Mouse (Mus musculus) lung, embryonic 16.5 days (tissue): ENCODE data around the gene Elmo1. TPM values are rescaled to one million over a fixed set of nuclear protein-coding genes. Genes with fewer than 3 reads are reported as not detected.
A peak's percentile ranks its signal among the peaks of the same experiment; 100 is the strongest.

ENCODE experiments used
- ATAC-seq: fragments of 200-750 bp; cut with Nextera tagmentation; 2 replicates; pipeline ENCODE4 v1.8.0; 2017; ENCODE audit warnings: low read depth, mild to moderate bottlenecking, moderate library complexity
- H3K27ac ChIP-seq: fragments of 300-500 bp; sonication (generic); 2 replicates; pipeline ENCODE4 v1.5.1; 2014; ENCODE audit warnings: mild to moderate bottlenecking, control low read depth, low read length
- H3K27me3 ChIP-seq: fragments of 300-500 bp; sonication (generic); 2 replicates; pipeline ENCODE4 v1.6.1; 2014; ENCODE audit warnings: low read depth, low read length, mixed read lengths; ENCODE audit not compliant: control insufficient read depth, insufficient read depth
- H3K36me3 ChIP-seq: fragments of 300-500 bp; sonication (generic); 2 replicates; pipeline ENCODE4 v1.6.1; 2014; ENCODE audit warnings: low read length; ENCODE audit not compliant: control insufficient read depth, insufficient read depth
- H3K4me1 ChIP-seq: fragments of 300-500 bp; sonication (generic); replicated peaks from 2 replicates; pipeline ENCODE4 v1.6.1; 2014; ENCODE audit warnings: low read length, mixed read lengths; ENCODE audit not compliant: control insufficient read depth, insufficient read depth
- H3K4me2 ChIP-seq: fragments of 300-500 bp; sonication (generic); 2 replicates; pipeline ENCODE4 v1.6.1; 2014; ENCODE audit warnings: low read depth, low read length, control low read depth
- H3K4me3 ChIP-seq: fragments of 300-500 bp; sonication (generic); 2 replicates; pipeline ENCODE4 v1.5.1; 2014; ENCODE audit warnings: mild to moderate bottlenecking, low read length, control low read depth
- H3K9ac ChIP-seq: fragments of 300-500 bp; sonication (generic); 2 replicates; pipeline ENCODE4 v1.6.1; 2014; ENCODE audit warnings: low read length, control low read depth
- H3K9me3 ChIP-seq: fragments of 300-500 bp; sonication (generic); 2 replicates; pipeline ENCODE4 v1.6.1; 2016; ENCODE audit warnings: low read length; ENCODE audit not compliant: control insufficient read depth
- WGBS: fragments of 180-500 bp; shearing (Covaris S2); extraction: QIAGEN DNeasy Blood & Tissue Kit; methylation state at CpG from one replicate; pipeline ENCODE4 v1.1.7; 2014; 5-methylcytosine and 5-hydroxymethylcytosine counted together
- polyA plus RNA-seq: library from polyadenylated mRNA; unstranded; fragments of >200 nt; fragmentation: Nextera tagmentation; extraction: Ambion mirVana; gene quantifications from 2 replicates; pipeline ENCODE4 v1.2.1, GENCODE M21; 2015

The Elmo1 gene
- polyA plus RNA-seq, 1 experiment from 2014 or later, result 44.3 TPM

DNA sequence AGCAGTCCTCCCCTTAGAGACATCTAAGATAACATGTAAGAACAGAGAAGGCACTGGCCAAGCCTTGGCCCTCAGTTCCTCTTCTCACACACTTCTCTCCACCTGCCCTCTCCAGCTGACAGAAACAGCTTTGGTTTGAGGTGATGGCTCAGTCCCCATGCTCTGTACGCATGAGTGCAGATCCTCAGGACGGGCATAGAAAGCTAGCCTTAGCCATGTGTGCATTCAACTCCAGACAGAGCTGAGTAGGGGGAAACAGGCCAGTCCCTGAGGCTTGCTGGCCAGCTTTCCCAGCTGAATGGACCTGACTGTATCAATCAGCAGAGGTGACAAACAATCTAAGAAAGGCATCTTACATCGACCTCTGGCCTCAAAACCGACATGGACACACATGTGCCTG is 435.4 kb downstream of the Elmo1 start:
- no peak overlapping the region for H3K4me2 ChIP-seq
- H3K4me1 ChIP-seq, result no peaks in the 10 kb centered on the region
- no peaks in the 10 kb centered on the region for H3K36me3 ChIP-seq
- no peak overlapping the region for H3K9ac ChIP-seq
- ATAC-seq, result no peak
- H3K4me3 ChIP-seq, result no peak overlapping the region
- H3K27me3 ChIP-seq, result no peaks in the 10 kb centered on the region
- H3K9me3 ChIP-seq, result no peaks in the 10 kb centered on the region
- WGBS, result 69% methylated on average over 4 of the region's 4 CpGs
- H3K27ac ChIP-seq, result no peak overlapping the region

GRCm38 (mm10) chr13:20537053-20537452 is 446.7 kb downstream of the Elmo1 start:
- no peak overlapping the region for H3K27ac ChIP-seq
- H3K9me3 ChIP-seq, result no peaks in the 10 kb centered on the region
- WGBS, result 74% methylated on average over 1 of the region's 1 CpGs
- H3K4me1 ChIP-seq, result no peaks in the 10 kb centered on the region
- H3K4me2 ChIP-seq, result no peak overlapping the region
- H3K9ac ChIP-seq, result no peak overlapping the region
- H3K27me3 ChIP-seq, result no peaks in the 10 kb centered on the region
- ATAC-seq, result no peak
- no peak overlapping the region for H3K4me3 ChIP-seq
- no peaks in the 10 kb centered on the region for H3K36me3 ChIP-seq

GRCm38 (mm10) chr13:20537487-20537886 is 447.1 kb downstream of the Elmo1 start:
- H3K4me3 ChIP-seq, result no peak overlapping the region
- WGBS, result 73% methylated on average over 2 of the region's 2 CpGs
- H3K4me2 ChIP-seq, result no peak overlapping the region
- no peak overlapping the region for H3K27ac ChIP-seq
- no peaks in the 10 kb centered on the region for H3K9me3 ChIP-seq
- H3K27me3 ChIP-seq, result no peaks in the 10 kb centered on the region
- ATAC-seq, result no peak
- no peaks in the 10 kb centered on the region for H3K36me3 ChIP-seq
- H3K4me1 ChIP-seq, result no peaks in the 10 kb centered on the region
- no peak overlapping the region for H3K9ac ChIP-seq

- Histone ChIP-seq H3K27ac (peak overlapping the region; percentile 24; the same call in 1 of the 2 replicates), H3K9ac (no peak overlapping the region), H3K9me3 (no peaks in the 10 kb centered on the region), H3K27me3 (no peaks in the 10 kb centered on the region), H3K4me2 (no peak overlapping the region), H3K4me1 (no peaks in the 10 kb centered on the region), H3K4me3 (no peak overlapping the region), H3K36me3 (no peaks in the 10 kb centered on the region)
- WGBS, result 54% methylated on average over 12 of the region's 12 CpGs
- ATAC-seq, result no peak
Observed at GRCm38 (mm10) chr13:20538216-20539070, 448.0 kb downstream of the Elmo1 start.

DNA sequence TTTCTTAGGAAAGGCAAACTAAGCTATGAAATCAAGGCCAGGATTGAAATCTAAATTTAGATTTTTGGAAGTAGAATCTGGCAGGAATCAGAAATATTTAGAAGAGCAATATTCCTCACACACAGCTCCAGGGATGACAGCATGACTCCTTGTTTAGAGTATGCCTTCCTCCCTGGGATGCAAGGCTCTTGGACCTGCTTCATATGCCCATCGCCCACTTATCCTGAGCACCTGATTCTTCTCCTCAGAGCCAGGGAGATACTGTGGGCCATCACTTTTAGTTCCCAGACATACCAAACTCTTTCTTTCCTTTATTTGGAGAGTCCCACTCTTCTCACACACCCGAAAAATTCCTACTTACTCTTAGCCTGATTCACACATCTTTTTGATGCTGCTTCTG is 449.2 kb downstream of the Elmo1 start:
- Histone ChIP-seq H3K4me2 (no peak overlapping the region), H3K9me3 (no peaks in the 10 kb centered on the region), H3K36me3 (no peaks in the 10 kb centered on the region), H3K4me1 (no peaks in the 10 kb centered on the region), H3K27me3 (no peaks in the 10 kb centered on the region), H3K27ac (no peak overlapping the region), H3K9ac (no peak overlapping the region), H3K4me3 (no peak overlapping the region)
- ATAC-seq, result no peak
- 80% methylated on average over 2 of the region's 2 CpGs for WGBS

DNA sequence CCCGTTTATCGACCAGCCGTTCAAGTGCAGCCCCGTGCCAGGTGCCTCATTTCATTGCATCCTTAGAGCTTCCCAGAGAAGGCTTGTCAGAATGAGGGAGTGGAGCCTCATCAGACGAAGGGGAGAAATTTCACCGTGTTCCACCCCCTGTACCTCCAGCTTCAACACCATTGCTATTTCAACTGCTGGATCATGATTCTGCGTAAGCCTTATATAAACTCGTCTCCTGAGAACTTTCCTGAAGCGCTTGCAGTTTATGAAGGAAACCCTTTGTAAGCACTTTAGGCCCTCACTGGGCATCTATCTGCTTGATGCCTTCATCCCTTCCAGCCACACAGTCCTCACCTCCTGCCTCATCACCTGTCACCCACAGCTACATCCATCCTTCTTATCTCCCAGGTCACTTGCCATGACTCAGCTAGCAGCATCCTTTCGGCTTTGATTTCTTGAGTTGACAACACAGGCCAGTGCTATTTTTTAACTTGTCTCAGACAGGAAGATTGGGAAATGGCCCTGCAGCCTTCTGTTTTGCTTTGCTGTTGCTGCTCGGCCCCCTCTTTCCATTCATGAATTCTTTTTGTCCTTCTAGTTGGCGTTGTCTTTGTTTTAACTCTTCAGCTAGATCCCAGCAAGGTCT is 456.3 kb downstream of the Elmo1 start:
- 63% methylated on average over 12 of the region's 12 CpGs for WGBS
- 0 out of 2 replicates have a peak, but pooled peaks cover 4% of the 10 kb centered on the region for H3K4me1 ChIP-seq
- H3K4me2 ChIP-seq, result no peak overlapping the region
- H3K9me3 ChIP-seq, result no peaks in the 10 kb centered on the region
- no peak for ATAC-seq
- no peaks in the 10 kb centered on the region for H3K36me3 ChIP-seq
- no peak overlapping the region for H3K27ac ChIP-seq
- H3K9ac ChIP-seq, result no peak overlapping the region
- no peak overlapping the region for H3K4me3 ChIP-seq
- H3K27me3 ChIP-seq, result no peaks in the 10 kb centered on the region

DNA sequence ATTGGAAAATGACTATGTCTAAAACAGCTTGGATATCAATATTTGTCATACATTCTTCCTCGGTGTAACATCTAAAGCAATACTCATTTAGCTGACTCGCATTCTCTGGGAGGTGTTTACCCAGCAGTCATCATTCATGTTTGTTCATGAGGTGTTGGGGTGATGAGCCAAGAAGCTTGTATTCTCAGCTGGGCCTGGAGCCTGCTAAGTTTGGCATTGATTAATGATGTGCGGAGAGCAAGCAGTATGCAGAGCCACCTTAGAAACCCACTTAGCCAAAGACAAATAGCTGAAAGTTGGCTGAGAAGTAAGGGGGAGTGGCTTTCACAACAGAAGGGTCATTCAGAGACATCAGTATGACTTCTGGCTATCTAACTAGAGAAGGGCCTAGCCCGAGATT is 459.6 kb downstream of the Elmo1 start:
- peak; percentile 83 for ATAC-seq
- no peaks in the 10 kb centered on the region for H3K9me3 ChIP-seq
- H3K27me3 ChIP-seq, result no peaks in the 10 kb centered on the region
- H3K4me3 ChIP-seq, result no peak overlapping the region
- H3K36me3 ChIP-seq, result no peaks in the 10 kb centered on the region
- H3K27ac ChIP-seq, result no peak overlapping the region
- H3K4me2 ChIP-seq, result no peak overlapping the region
- no peak overlapping the region for H3K9ac ChIP-seq
- H3K4me1 ChIP-seq, result 0 out of 2 replicates have a peak, but pooled peaks cover 4% of the 10 kb centered on the region
- WGBS, result 18% methylated on average over 4 of the region's 4 CpGs

DNA sequence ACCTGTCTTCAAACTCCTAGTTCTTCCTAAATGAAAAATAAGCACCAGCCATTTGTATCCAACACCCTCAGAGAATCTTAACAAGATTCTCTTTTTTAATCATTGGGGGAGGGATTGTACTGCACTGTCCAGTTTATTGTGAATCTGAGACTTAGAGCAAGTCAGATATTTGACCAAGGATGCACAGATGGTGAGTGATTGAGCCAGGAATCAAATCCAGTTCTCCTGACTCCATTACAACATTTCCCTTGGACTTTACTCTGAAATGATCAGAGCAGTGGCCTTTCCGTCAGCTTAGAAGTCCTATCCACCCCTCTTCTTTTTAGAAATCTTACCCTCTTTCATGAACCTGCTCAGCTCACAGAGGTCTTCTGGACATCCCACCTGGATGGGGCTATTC is 461.2 kb downstream of the Elmo1 start:
- H3K4me2 ChIP-seq, result no peak overlapping the region
- 0 out of 2 replicates have a peak, but pooled peaks cover 4% of the 10 kb centered on the region for H3K4me1 ChIP-seq
- H3K9ac ChIP-seq, result no peak overlapping the region
- H3K27ac ChIP-seq, result no peak overlapping the region
- H3K4me3 ChIP-seq, result no peak overlapping the region
- H3K36me3 ChIP-seq, result no peaks in the 10 kb centered on the region
- no peaks in the 10 kb centered on the region for H3K27me3 ChIP-seq
- H3K9me3 ChIP-seq, result no peaks in the 10 kb centered on the region
- ATAC-seq, result no peak
- 80% methylated on average over 1 of the region's 1 CpGs for WGBS

GRCm38 (mm10) chr13:20555853-20556452 is 465.6 kb downstream of the Elmo1 start:
- Histone ChIP-seq H3K4me2 (no peak overlapping the region), H3K4me3 (no peak overlapping the region), H3K27me3 (no peaks in the 10 kb centered on the region), H3K4me1 (no peaks in the 10 kb centered on the region), H3K36me3 (no peaks in the 10 kb centered on the region), H3K27ac (no peak overlapping the region), H3K9ac (no peak overlapping the region), H3K9me3 (no peaks in the 10 kb centered on the region)
- WGBS, result 87% methylated on average over 4 of the region's 4 CpGs
- no peak for ATAC-seq
